Mouse (Mus musculus): ENCODE data around the gene Trpm3. TPM values are rescaled to one million over a fixed set of nuclear protein-coding genes. Genes with fewer than 3 reads are reported as not detected.

Trpm3 gene
- polyA plus RNA-seq, 1 experiment from 2014 or later = 1.9 TPM

- Histone ChIP-seq H3K9me3 (ENCODE audit: low read depth, low read length) (no peaks in the 10 kb centered on the region), H3K9ac (no peak overlapping the region), H3K4me3 (ENCODE audit: low read depth, low read length) (no peak overlapping the region), H3K36me3 (ENCODE audit: insufficient read depth) (no peaks in the 10 kb centered on the region), H3K27ac (ENCODE audit: low read depth) (no peak overlapping the region), H3K27me3 (ENCODE audit: insufficient read depth, low read length) (no peaks in the 10 kb centered on the region), H3K4me2 (no peak overlapping the region), H3K4me1 (ENCODE audit: insufficient read depth) (no peaks in the 10 kb centered on the region)
- TF ChIP-seq CTCF (IDR thresholded peaks at IDR 0.05; ENCODE audit: low read depth) = no peak
- DNase-seq (no peak), ATAC-seq (ENCODE audit: insufficient read depth) (no peak)
- WGBS = 78% methylated on average over 9 of the region's 9 CpGs
These were observed 802.1 kb downstream of the Trpm3 start for GRCm38 (mm10) chr19:22940956-22941355.

GRCm38 (mm10) chr19:22952480-22952879, 813.6 kb downstream of the Trpm3 start:
- Histone ChIP-seq H3K4me3 (ENCODE audit: low read depth, low read length) (no peak overlapping the region), H3K36me3 (ENCODE audit: insufficient read depth) (no peaks in the 10 kb centered on the region), H3K27me3 (ENCODE audit: insufficient read depth, low read length) (no peaks in the 10 kb centered on the region), H3K9ac (no peak overlapping the region), H3K4me1 (ENCODE audit: insufficient read depth) (no peaks in the 10 kb centered on the region), H3K9me3 (ENCODE audit: low read depth, low read length) (no peaks in the 10 kb centered on the region), H3K27ac (ENCODE audit: low read depth) (no peak overlapping the region), H3K4me2 (no peak overlapping the region)
- DNase-seq = no peak
- no peak for ATAC-seq (ENCODE audit: insufficient read depth)
- WGBS = 75% methylated on average over 3 of the region's 3 CpGs
- TF ChIP-seq CTCF (IDR thresholded peaks at IDR 0.05; ENCODE audit: low read depth) = no peak

- Histone ChIP-seq H3K9me3 (ENCODE audit: low read depth, low read length) (no peaks in the 10 kb centered on the region), H3K36me3 (ENCODE audit: insufficient read depth) (no peaks in the 10 kb centered on the region), H3K4me2 (no peak overlapping the region), H3K4me3 (ENCODE audit: low read depth, low read length) (no peak overlapping the region), H3K27me3 (ENCODE audit: insufficient read depth, low read length) (no peaks in the 10 kb centered on the region), H3K27ac (ENCODE audit: low read depth) (no peak overlapping the region), H3K9ac (no peak overlapping the region), H3K4me1 (ENCODE audit: insufficient read depth) (no peaks in the 10 kb centered on the region)
- DNase-seq = no peak
- no peak for TF ChIP-seq CTCF (IDR thresholded peaks at IDR 0.05; ENCODE audit: low read depth)
- no peak for ATAC-seq (ENCODE audit: insufficient read depth)
- 82% methylated on average over 4 of the region's 4 CpGs for WGBS
These were observed 814.3 kb downstream of the Trpm3 start for GRCm38 (mm10) chr19:22953191-22953590.

GRCm38 (mm10) chr19:22958414-22958813, 819.6 kb downstream of the Trpm3 start:
- H3K9ac ChIP-seq = no peak overlapping the region
- ATAC-seq (ENCODE audit: insufficient read depth) (no peak), DNase-seq (no peak)
- H3K27me3 ChIP-seq (ENCODE audit: insufficient read depth, low read length) = no peaks in the 10 kb centered on the region
- no peak overlapping the region for H3K4me2 ChIP-seq
- H3K9me3 ChIP-seq (ENCODE audit: low read depth, low read length) = no peaks in the 10 kb centered on the region
- H3K4me3 ChIP-seq (ENCODE audit: low read depth, low read length) = no peak overlapping the region
- H3K27ac ChIP-seq (ENCODE audit: low read depth) = no peak overlapping the region
- WGBS = 66% methylated on average over 4 of the region's 4 CpGs
- no peak for TF ChIP-seq CTCF (IDR thresholded peaks at IDR 0.05; ENCODE audit: low read depth)
- no peaks in the 10 kb centered on the region for H3K4me1 ChIP-seq (ENCODE audit: insufficient read depth)
- no peaks in the 10 kb centered on the region for H3K36me3 ChIP-seq (ENCODE audit: insufficient read depth)

GRCm38 (mm10) chr19:22960450-22961265, 821.8 kb downstream of the Trpm3 start:
- no peak overlapping the region for H3K9ac ChIP-seq
- no peaks in the 10 kb centered on the region for H3K27me3 ChIP-seq (ENCODE audit: insufficient read depth, low read length)
- ATAC-seq (ENCODE audit: insufficient read depth) = no peak; the same call in 1 of the 2 replicates
- DNase-seq = no peak
- WGBS = 74% methylated on average over 14 of the region's 14 CpGs
- H3K36me3 ChIP-seq (ENCODE audit: insufficient read depth) = no peaks in the 10 kb centered on the region
- no peak overlapping the region for H3K27ac ChIP-seq (ENCODE audit: low read depth)
- no peak overlapping the region for H3K4me3 ChIP-seq (ENCODE audit: low read depth, low read length)
- peak; percentile 11; the same call in 1 of the 2 replicates for TF ChIP-seq CTCF (IDR thresholded peaks at IDR 0.05; ENCODE audit: low read depth)
- H3K4me2 ChIP-seq = no peak overlapping the region
- no peaks in the 10 kb centered on the region for H3K4me1 ChIP-seq (ENCODE audit: insufficient read depth)
- no peaks in the 10 kb centered on the region for H3K9me3 ChIP-seq (ENCODE audit: low read depth, low read length)

GRCm38 (mm10) chr19:22962001-22962708, 823.3 kb downstream of the Trpm3 start:
- DNase-seq = no peak
- no peaks in the 10 kb centered on the region for H3K36me3 ChIP-seq (ENCODE audit: insufficient read depth)
- no peak overlapping the region for H3K4me2 ChIP-seq
- no peak overlapping the region for H3K9ac ChIP-seq
- H3K4me1 ChIP-seq (ENCODE audit: insufficient read depth) = no peaks in the 10 kb centered on the region
- no peak overlapping the region for H3K4me3 ChIP-seq (ENCODE audit: low read depth, low read length)
- no peak overlapping the region for H3K27ac ChIP-seq (ENCODE audit: low read depth)
- no peak for TF ChIP-seq CTCF (IDR thresholded peaks at IDR 0.05; ENCODE audit: low read depth)
- no peaks in the 10 kb centered on the region for H3K9me3 ChIP-seq (ENCODE audit: low read depth, low read length)
- ATAC-seq (ENCODE audit: insufficient read depth) = no peak
- no peaks in the 10 kb centered on the region for H3K27me3 ChIP-seq (ENCODE audit: insufficient read depth, low read length)
- WGBS = 67% methylated on average over 12 of the region's 12 CpGs

GRCm38 (mm10) chr19:22962731-22963130, 823.9 kb downstream of the Trpm3 start:
- Histone ChIP-seq H3K9me3 (ENCODE audit: low read depth, low read length) (no peaks in the 10 kb centered on the region), H3K9ac (no peak overlapping the region), H3K4me3 (ENCODE audit: low read depth, low read length) (no peak overlapping the region), H3K36me3 (ENCODE audit: insufficient read depth) (no peaks in the 10 kb centered on the region), H3K27me3 (ENCODE audit: insufficient read depth, low read length) (no peaks in the 10 kb centered on the region), H3K27ac (ENCODE audit: low read depth) (no peak overlapping the region), H3K4me2 (no peak overlapping the region), H3K4me1 (ENCODE audit: insufficient read depth) (no peaks in the 10 kb centered on the region)
- no peak for DNase-seq
- TF ChIP-seq CTCF (IDR thresholded peaks at IDR 0.05; ENCODE audit: low read depth) = no peak
- no peak for ATAC-seq (ENCODE audit: insufficient read depth)
- whole genome bisulfite sequencing = 41% methylated on average over 8 of the region's 8 CpGs

Data from lung, embryonic 14.5 days (tissue).